Mouse (Mus musculus): ENCODE measurements around the gene Nlrc5.

GRCm38 (mm10) chr8:94422270-94422669 lies 11.9 kb upstream of the Nlrc5 start:
- TF ChIP-seq MYOG (IDR thresholded peaks at IDR 0.05; ENCODE audit: control insufficient read depth, extremely low read depth, insufficient read length), result no peak
- no peak for TF ChIP-seq CEBPB (IDR thresholded peaks at IDR 0.05; ENCODE audit: low read depth)
- TF ChIP-seq CTCF (IDR thresholded peaks at IDR 0.05; ENCODE audit: control insufficient read depth, insufficient read depth, insufficient read length), result no peak
- no peak for TF ChIP-seq MAX (IDR thresholded peaks at IDR 0.05)
- no peak for TF ChIP-seq MYOD1 (IDR thresholded peaks at IDR 0.05; ENCODE audit: control insufficient read depth, insufficient read length, low read depth)
